Mouse (Mus musculus) erythroblast, embryonic 14.5 days (primary cell): Measurements from ENCODE around the gene Racgap1.

Source experiments
- GATA1 ChIP-seq: IDR thresholded peaks from 2 replicates; pipeline ENCODE4 v1.6.1; 2012; ENCODE audit warnings: low read length, inconsistent platforms, mixed read lengths
- TAL1 ChIP-seq: IDR thresholded peaks from 3 replicates; pipeline ENCODE4 v1.6.1; 2012; ENCODE audit warnings: low read length, inconsistent platforms, mixed read lengths

GRCm38 (mm10) chr15:99653291-99653690 lies 1.8 kb upstream of the Racgap1 start:
- TF ChIP-seq GATA1 (no peak), TAL1 (no peak)
